Mouse (Mus musculus) telencephalon, adult 2 months (tissue): ENCODE data around the gene Babam1.
"Not testable (repeated sequence)": the region's sequence is repeated elsewhere in the genome, so short reads cannot be mapped to it uniquely, and the experiment has no call there.

Experiments used
- DNase-seq: peaks from one replicate; pipeline ENCODE4 v3.0.0-alpha.2; 2011; ENCODE audit warnings: low read depth, low spot score

The Babam1 gene

GRCm38 (mm10) chr8:71406099-71407015, 9.7 kb downstream of the Babam1 start:
- DNase-seq = no peak

- no peak for DNase-seq
Measured at GRCm38 (mm10) chr8:71407441-71407840, 10.8 kb downstream of the Babam1 start.

- no peak for DNase-seq
Measured at GRCm38 (mm10) chr8:71408231-71408630, 11.6 kb downstream of the Babam1 start.

- no peak for DNase-seq
Measured at GRCm38 (mm10) chr8:71411535-71412273, 15.0 kb downstream of the Babam1 start.

GRCm38 (mm10) chr8:71422121-71422520, 25.5 kb downstream of the Babam1 start:
- DNase-seq = no peak

DNA sequence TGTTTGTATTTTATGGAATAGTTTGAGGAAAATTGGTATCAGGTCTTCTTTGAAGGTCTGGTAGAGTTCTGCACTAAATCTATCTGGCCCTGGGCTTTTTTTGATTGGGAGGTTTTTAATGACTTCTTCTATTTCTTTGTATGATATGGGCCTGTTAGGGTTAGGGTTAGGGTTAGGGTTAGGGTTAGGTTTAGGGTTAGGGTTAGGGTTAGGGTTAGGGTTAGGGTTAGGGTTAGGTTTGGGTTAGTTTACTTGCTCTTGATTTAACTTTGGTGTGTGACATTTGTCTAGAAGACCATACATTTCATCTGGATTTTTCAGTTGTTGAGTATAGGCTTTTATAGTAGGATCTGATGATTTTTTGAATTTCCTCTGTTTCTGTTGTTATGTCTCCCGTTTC, 36.3 kb downstream of the Babam1 start:
- DNase-seq = not testable (repeated sequence)

DNA sequence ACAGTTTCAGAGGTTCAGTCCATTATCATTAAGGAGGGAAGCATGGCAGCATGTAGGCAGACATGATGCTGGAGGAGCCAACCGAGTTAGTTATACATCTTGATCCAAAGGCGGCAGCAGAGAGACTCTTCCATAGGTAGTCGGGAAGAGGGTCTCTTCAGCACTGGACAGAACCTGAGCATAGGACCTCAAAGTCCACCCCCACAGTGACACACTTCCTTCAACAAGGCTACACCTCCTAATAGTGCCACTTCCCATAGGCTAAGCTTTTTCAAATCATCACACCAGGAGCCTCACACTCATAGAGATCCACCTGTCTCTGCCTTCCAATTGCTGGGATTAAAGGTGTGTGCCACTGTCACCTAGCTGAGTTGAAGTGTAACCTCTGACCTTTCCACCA, 40.4 kb downstream of the Babam1 start:
- no peak for DNase-seq

GRCm38 (mm10) chr8:71441404-71441803, 44.7 kb downstream of the Babam1 start:
- no peak for DNase-seq

GRCm38 (mm10) chr8:71445096-71445495, 48.4 kb downstream of the Babam1 start:
- no peak for DNase-seq

- DNase-seq = no peak
Measured at GRCm38 (mm10) chr8:71451337-71451736, 54.7 kb downstream of the Babam1 start.

DNA sequence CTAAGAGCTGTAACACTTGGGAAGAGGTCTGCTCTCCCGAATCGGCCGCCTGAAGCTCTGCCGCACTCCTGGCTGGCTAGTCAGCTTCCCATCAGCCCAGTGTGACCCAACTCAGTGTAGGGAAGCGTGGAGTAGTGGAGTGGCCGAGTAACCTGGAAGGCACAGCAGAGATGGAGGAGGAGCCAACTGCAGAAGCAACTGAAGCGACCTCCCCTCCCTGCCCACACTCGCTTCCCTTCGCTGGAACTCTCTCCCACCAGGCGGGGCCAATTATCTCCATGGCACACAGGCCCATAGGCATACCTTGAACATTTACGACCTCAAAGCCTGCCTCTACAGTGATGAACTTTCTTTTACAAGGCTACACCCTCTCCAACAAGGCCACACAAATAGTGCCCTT, 55.1 kb downstream of the Babam1 start:
- DNase-seq = no peak

GRCm38 (mm10) chr8:71452669-71453068, 56.0 kb downstream of the Babam1 start:
- no peak for DNase-seq
